Mouse (Mus musculus): ENCODE results near the gene Sema3a.
"Not testable (repeated sequence)": the region's sequence is repeated elsewhere in the genome, so short reads cannot be mapped to it uniquely, and the experiment has no call there.

Sema3a gene

DNA sequence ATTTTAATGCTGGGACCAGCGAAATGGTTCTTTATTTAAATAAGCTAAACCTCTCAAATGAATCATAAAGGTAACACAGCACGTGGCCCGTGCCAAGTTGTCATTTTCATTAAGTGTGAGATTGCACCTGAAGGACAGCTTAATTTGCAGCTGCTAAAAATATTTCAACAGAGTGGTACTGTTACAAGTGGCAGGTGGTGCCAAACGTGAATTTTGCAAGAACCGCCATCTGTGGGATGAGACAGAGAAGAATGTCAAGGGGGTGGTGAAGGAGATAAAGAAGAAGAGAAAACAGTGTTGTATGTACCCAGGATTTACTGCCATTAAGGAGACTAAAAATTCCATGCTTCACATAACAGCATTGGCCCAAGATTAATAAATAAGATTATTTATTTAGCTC lies 423.9 kb downstream of the Sema3a start:
- DNase-seq (ENCODE audit: low read depth) = no peak

GRCm38 (mm10) chr5:13550953-13551352 lies 425.7 kb downstream of the Sema3a start:
- no peak for DNase-seq (ENCODE audit: low read depth)

- no peak for DNase-seq (ENCODE audit: low read depth)
These were observed 432.0 kb downstream of the Sema3a start for GRCm38 (mm10) chr5:13557257-13557656.

DNA sequence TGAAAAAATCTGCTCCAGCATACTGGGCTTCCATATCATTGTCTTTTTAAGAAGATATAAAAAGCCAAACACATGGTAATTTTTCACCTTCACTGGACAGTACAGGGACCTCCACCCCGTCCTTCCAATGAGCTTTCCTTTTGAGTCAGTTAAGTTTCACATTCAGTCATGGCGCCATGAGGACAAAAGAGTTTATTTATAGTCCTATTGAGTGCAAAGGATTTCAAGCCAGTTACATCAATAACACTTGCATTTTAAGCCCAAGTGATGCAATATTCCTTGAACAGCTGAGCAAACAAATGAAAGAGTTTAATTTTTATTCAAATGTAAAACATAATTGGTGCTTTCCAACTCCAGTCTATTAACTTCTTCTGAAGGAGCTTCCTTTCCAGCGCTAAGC lies 448.7 kb downstream of the Sema3a start:
- DNase-seq (ENCODE audit: low read depth) = no peak

DNA sequence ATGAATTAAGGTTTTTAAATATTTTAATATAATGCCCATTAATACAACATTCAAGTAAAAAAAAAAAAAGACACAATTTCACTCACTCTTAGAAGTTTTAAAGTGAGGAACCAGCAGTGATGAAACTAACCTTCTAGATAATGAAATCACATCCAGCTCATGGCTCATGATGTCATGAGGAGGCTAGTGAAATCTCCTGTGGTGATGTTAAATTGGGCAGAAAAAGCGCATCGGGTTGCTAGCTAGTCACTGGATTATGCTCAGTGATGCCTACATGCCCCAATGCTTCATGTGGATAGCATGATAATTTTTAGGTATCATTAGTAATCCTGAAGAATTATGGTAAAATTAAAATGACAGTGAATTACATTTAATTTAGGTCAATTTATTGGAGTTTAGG lies 453.9 kb downstream of the Sema3a start:
- DNase-seq (ENCODE audit: low read depth) = no peak

- DNase-seq (ENCODE audit: low read depth) = no peak
These were observed 460.5 kb downstream of the Sema3a start for GRCm38 (mm10) chr5:13585559-13586207.

- no peak for DNase-seq (ENCODE audit: low read depth)
These were observed 469.2 kb downstream of the Sema3a start for GRCm38 (mm10) chr5:13594422-13594821.

GRCm38 (mm10) chr5:13611631-13612030 lies 486.4 kb downstream of the Sema3a start:
- no peak for DNase-seq (ENCODE audit: low read depth)

DNA sequence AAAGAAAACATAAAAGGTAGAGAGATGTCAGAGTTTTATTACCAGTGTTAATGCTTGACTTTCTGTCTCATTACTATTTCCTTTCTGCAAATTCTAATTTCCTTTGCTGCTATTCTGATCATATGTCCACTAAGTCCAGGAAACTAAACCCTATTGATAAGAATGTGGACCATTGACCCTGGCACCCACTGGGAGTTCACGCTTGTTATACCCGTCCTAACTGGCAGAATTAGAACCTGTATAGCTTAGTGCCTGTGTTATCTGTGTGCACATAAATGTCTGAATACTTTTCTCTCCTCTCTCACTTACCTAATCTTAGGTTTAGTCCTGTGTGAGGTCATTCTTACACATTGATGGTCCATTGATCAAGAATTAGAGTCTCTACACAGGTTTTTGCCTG lies 486.9 kb downstream of the Sema3a start:
- no peak for DNase-seq (ENCODE audit: low read depth)

- not testable (repeated sequence) for DNase-seq (ENCODE audit: low read depth)
These were observed 489.4 kb downstream of the Sema3a start for GRCm38 (mm10) chr5:13614575-13614974.

DNA sequence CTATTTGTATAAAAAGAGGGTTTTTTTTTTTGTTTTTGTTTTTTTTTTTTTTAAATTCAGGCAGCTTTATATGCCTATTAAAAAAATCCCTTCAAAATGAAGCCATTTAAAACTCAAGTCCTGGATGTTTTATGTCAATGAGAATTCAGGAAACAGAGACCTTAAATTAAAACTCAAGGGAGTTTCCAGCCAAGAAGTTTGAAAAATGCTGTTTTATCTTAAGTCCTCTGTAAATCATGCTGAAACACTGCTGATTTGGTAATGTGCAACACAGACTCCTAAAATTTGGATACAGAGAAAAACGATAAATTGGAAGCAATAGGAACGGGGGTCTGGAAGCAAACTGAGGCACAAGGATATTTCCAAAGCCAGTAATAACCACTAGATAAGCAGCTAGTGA lies 490.7 kb downstream of the Sema3a start:
- DNase-seq (ENCODE audit: low read depth) = no peak

- no peak for DNase-seq (ENCODE audit: low read depth)
These were observed 497.4 kb downstream of the Sema3a start for GRCm38 (mm10) chr5:13622578-13622977.

DNA sequence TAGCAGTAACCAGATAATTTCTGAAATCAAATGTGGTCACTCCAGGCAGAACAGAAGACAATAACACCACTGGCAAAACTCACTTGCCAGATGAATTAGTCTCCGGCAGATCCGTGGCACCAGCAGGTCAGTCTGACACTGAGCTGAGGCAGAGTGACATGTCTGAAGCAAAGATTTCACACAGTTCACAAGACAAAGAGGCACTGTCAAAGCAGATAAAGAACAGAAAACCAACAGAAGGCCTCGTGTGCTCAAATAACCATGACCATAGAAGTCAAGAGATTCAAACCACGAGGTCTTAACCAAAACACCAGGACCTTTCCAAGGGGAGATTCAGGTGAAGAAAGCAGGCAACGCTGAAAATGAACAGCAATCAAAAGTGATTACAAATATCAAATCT lies 499.5 kb downstream of the Sema3a start:
- DNase-seq (ENCODE audit: low read depth) = no peak

DNA sequence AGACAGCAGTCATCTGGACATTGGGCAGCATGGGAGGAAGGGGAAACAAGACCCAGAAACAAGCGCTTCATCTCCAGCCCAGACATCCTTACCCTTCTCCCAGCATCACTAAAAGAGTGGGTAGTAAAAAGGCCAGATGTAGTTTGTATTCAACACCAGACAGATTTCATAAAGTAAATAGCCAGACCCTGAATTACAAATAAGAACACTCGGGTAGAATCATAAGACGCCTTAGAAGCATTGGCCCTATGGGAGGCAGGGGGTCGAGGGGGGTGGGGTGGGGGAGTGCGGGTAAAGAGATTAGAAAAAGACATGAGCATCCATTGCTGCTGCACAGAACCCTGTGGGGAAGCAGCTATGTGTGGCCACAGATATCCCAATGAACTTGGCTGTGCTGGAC lies 500.9 kb downstream of the Sema3a start:
- DNase-seq (ENCODE audit: low read depth) = no peak

- peak; percentile 74 for DNase-seq (ENCODE audit: low read depth)
These were observed 503.5 kb downstream of the Sema3a start for GRCm38 (mm10) chr5:13628606-13629311.

DNA sequence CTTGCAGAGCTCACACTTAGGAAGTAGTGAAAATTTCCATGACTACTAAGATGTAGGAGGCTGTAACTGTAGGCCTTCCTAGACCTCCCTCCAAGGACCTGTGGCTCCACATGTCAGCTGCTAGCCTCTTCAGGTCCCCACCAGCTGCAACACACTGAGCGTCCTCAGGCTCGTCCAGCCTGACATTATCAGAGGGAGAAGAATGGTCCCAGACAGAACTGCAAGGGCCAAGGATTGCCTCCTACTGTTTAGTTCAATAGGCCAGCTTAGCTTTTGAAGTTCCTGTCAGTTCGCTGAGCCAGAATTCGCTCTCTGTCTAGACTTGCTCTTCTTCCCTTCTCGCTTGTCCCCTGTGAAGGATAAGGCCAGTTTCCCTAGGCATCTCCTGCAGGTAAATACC lies 504.7 kb downstream of the Sema3a start:
- DNase-seq (ENCODE audit: low read depth) = no peak

DNA sequence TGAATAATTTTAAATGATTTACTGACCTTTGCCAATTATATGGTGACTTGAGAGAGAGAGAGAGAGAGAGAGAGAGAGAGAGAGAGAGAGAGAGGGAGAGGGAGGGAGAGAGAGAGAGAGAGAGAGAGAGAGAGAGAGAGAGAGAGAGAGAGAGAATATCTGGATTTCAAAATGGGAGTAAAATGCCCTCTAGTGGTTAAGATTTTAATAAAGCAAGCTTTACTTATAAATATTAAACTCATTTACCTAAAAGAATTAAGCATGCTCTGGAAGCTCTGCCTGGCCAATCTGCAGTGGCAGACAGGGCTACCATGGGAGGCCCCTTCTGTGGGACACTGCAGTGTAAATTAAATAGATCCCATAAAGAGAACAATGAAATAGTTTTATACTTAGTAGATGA lies 505.5 kb downstream of the Sema3a start:
- DNase-seq (ENCODE audit: low read depth) = no peak

- no peak for DNase-seq (ENCODE audit: low read depth)
These were observed 511.0 kb downstream of the Sema3a start for GRCm38 (mm10) chr5:13636237-13636636.

Measured in c-Kit-positive CD71-negative TER-119-negative erythroid progenitor cells, embryonic 14.5 days (primary cell).